15 mouse cellular contexts compared by ENCODE assay signal in the genomic region with DNA sequence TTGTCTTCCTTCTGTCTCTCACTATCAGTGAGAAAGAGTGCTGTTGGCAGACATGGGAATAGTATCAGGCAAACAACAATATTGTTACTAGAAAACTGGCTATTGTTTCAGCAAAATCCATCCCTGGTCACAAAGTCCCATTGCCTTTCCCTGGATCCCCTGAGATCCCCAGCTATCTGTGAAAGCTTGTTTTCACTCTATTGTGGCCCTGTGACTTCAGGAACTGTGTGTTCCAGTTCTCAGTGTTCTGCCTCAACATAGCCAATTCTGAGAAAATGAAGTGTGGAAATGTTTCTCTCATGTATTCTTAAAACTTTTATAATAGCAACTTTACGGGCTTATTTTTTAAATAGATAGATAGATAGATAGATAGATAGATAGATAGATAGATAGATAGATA.
"Had no signal": no experiment of that assay in that cellular context is flagged by ENCODE, and none has a peak within 500 bp of the region (broad histone marks: within the 10 kb centered on the region; RNA-seq: fewer than 3 reads in every experiment).

No protein-coding gene starts in this region.

- H3K4me3 ChIP-seq: kidney, embryonic 15.5 days; left cerebral cortex, adult 2 months had no signal

- H3K4me2 ChIP-seq: kidney, embryonic 15.5 days; lung, embryonic 14.5 days; midbrain, embryonic 11.5 days had no signal

- H3K36me3 ChIP-seq: kidney, embryonic 15.5 days had no signal

- H3K9ac ChIP-seq: kidney, embryonic 15.5 days; liver, embryonic 14.5 days; lung, embryonic 14.5 days had no signal

- H3K27ac ChIP-seq: kidney, embryonic 15.5 days; left cerebral cortex, adult 2 months; liver, embryonic 14.5 days; stomach, postnatal 0 days had no signal

- H3K9me3 ChIP-seq: kidney, embryonic 15.5 days had no signal

- H3K27me3 ChIP-seq: kidney, embryonic 15.5 days had no signal

- DNase-seq: kidney, adult 8-10 months; kidney, postnatal 10 days; kidney, postnatal 36 days; layer of hippocampus, postnatal 36 days; lung, embryonic 14.5 days; lung, postnatal 14 days; lung, postnatal 4 days; midbrain, embryonic 14.5 days; thymus, adult 18-20 months; thymus, postnatal 36 days had no signal
